Mouse (Mus musculus) forebrain, embryonic 14.5 days (tissue): ENCODE results near the gene Gramd2. TPM values are rescaled to one million over a fixed set of nuclear protein-coding genes. Genes with fewer than 3 reads are reported as not detected.

Source experiments
- ATAC-seq: fragments of 200-750 bp; cut with Nextera tagmentation; 2 replicates; pipeline ENCODE4 v1.8.0; 2017; ENCODE audit warnings: mild to moderate bottlenecking, moderate library complexity
- DNase-seq: peaks from one replicate; pipeline ENCODE4 v3.0.0-alpha.2; 2015; ENCODE audit warnings: low spot score
- H3K27ac ChIP-seq: fragments of 300-500 bp; sonication (generic); 2 replicates; pipeline ENCODE4 v1.5.1; 2014; ENCODE audit warnings: low read depth, mild to moderate bottlenecking, control low read depth, low read length, moderate library complexity
- H3K27me3 ChIP-seq: fragments of 300-500 bp; sonication (generic); replicated peaks from 2 replicates; pipeline ENCODE4 v1.6.1; 2014; ENCODE audit warnings: low read length, control low read depth, mixed read lengths; ENCODE audit not compliant: control insufficient read depth, insufficient read depth
- H3K36me3 ChIP-seq: fragments of 300-500 bp; sonication (generic); 2 replicates; pipeline ENCODE4 v1.6.1; 2014; ENCODE audit warnings: low read length, control low read depth; ENCODE audit not compliant: control insufficient read depth, insufficient read depth
- H3K4me1 ChIP-seq: fragments of 300-500 bp; sonication (generic); 2 replicates; pipeline ENCODE4 v1.6.1; 2014; ENCODE audit warnings: antibody characterized with exemption, low read length, control low read depth; ENCODE audit not compliant: control insufficient read depth, insufficient read depth
- H3K4me2 ChIP-seq: fragments of 300-500 bp; sonication (generic); 2 replicates; pipeline ENCODE4 v1.6.1; 2014; ENCODE audit warnings: mild to moderate bottlenecking, control low read depth, low read length
- H3K4me3 ChIP-seq: fragments of 300-500 bp; sonication (generic); 2 replicates; pipeline ENCODE4 v1.5.1; 2014; ENCODE audit warnings: low read depth, low read length, control low read depth
- H3K9ac ChIP-seq: fragments of 300-500 bp; sonication (generic); 2 replicates; pipeline ENCODE4 v1.6.1; 2014; ENCODE audit warnings: mild to moderate bottlenecking, low read length, control low read depth, moderate library complexity
- H3K9me3 ChIP-seq: fragments of 300-500 bp; sonication (generic); replicated peaks from 2 replicates; pipeline ENCODE4 v1.6.1; 2016; ENCODE audit warnings: low read length, control low read depth, mixed read lengths; ENCODE audit not compliant: control insufficient read depth
- WGBS: fragments of 180-500 bp; shearing (Covaris S2); extraction: QIAGEN DNeasy Blood & Tissue Kit; methylation state at CpG from one replicate; pipeline ENCODE4 v1.1.7; 2014; 5-methylcytosine and 5-hydroxymethylcytosine counted together
- polyA plus RNA-seq: library from polyadenylated mRNA; unstranded; fragments of >200 nt; fragmentation: Nextera tagmentation; extraction: Ambion mirVana; gene quantifications from 2 replicates; pipeline ENCODE4 v1.2.1, GENCODE M21; 2014

Gene Gramd2
- polyA plus RNA-seq, 1 experiment from 2014 or later = 3.5 TPM

GRCm38 (mm10) chr9:59678313-59678712 lies 1.6 kb upstream of the Gramd2 start:
- Histone ChIP-seq H3K9ac (no peak overlapping the region), H3K9me3 (no peaks in the 10 kb centered on the region), H3K4me1 (no peaks in the 10 kb centered on the region), H3K27me3 (peaks cover 9% of the 10 kb centered on the region; the same call in 1 of the 2 replicates), H3K4me3 (no peak overlapping the region), H3K4me2 (no peak overlapping the region), H3K27ac (no peak overlapping the region), H3K36me3 (peaks cover 60% of the 10 kb centered on the region)
- ATAC-seq (no peak), DNase-seq (peak; percentile 71)
- WGBS = 14% methylated on average over 1 of the region's 1 CpGs

GRCm38 (mm10) chr9:59680534-59680875 lies 561 bp downstream of the Gramd2 start:
- 12% methylated on average over 16 of the region's 16 CpGs for WGBS
- Histone ChIP-seq H3K9ac (peak overlapping the region; percentile 70), H3K36me3 (peaks cover 40% of the 10 kb centered on the region), H3K4me1 (no peaks in the 10 kb centered on the region), H3K9me3 (no peaks in the 10 kb centered on the region), H3K27ac (no peak overlapping the region), H3K27me3 (peaks cover 9% of the 10 kb centered on the region; the same call in 1 of the 2 replicates), H3K4me3 (peak overlapping the region; percentile 44), H3K4me2 (peak overlapping the region; percentile 89)
- DNase-seq (no peak), ATAC-seq (peak; percentile 37)

- peaks cover 6% of the 10 kb centered on the region for H3K36me3 ChIP-seq
- no peak overlapping the region for H3K4me2 ChIP-seq
- H3K9ac ChIP-seq = no peak overlapping the region
- no peaks in the 10 kb centered on the region for H3K9me3 ChIP-seq
- no peak for ATAC-seq
- no peak overlapping the region for H3K4me3 ChIP-seq
- H3K27me3 ChIP-seq = peaks cover 9% of the 10 kb centered on the region; the same call in 1 of the 2 replicates
- no peaks in the 10 kb centered on the region for H3K4me1 ChIP-seq
- WGBS = 70% methylated on average over 2 of the region's 2 CpGs
- no peak for DNase-seq
- H3K27ac ChIP-seq = no peak overlapping the region
Observed at GRCm38 (mm10) chr9:59684020-59684419, 4.1 kb downstream of the Gramd2 start.

GRCm38 (mm10) chr9:59687416-59688046 lies 7.6 kb downstream of the Gramd2 start:
- ATAC-seq (no peak), DNase-seq (no peak)
- Histone ChIP-seq H3K9ac (no peak overlapping the region), H3K4me2 (no peak overlapping the region), H3K36me3 (no peaks in the 10 kb centered on the region), H3K9me3 (no peaks in the 10 kb centered on the region), H3K4me3 (no peak overlapping the region), H3K27me3 (no peaks in the 10 kb centered on the region), H3K4me1 (peaks cover 10% of the 10 kb centered on the region; the same call in 1 of the 2 replicates), H3K27ac (no peak overlapping the region)
- 35% methylated on average over 6 of the region's 6 CpGs for WGBS

GRCm38 (mm10) chr9:59691635-59692094 lies 11.7 kb downstream of the Gramd2 start:
- Histone ChIP-seq H3K9ac (peak overlapping the region; percentile 54), H3K4me1 (peaks cover 10% of the 10 kb centered on the region; the same call in 1 of the 2 replicates), H3K4me2 (peak overlapping the region; percentile 67), H3K36me3 (no peaks in the 10 kb centered on the region), H3K9me3 (no peaks in the 10 kb centered on the region), H3K27me3 (no peaks in the 10 kb centered on the region), H3K27ac (peak overlapping the region; percentile 61; the same call in 1 of the 2 replicates), H3K4me3 (peak overlapping the region; percentile 28)
- DNase-seq (peak; percentile 92), ATAC-seq (peak; percentile 96)
- WGBS = 1% methylated on average over 23 of the region's 23 CpGs

- H3K4me1 ChIP-seq = peaks cover 10% of the 10 kb centered on the region; the same call in 1 of the 2 replicates
- 25% methylated on average over 9 of the region's 9 CpGs for WGBS
- H3K27me3 ChIP-seq = no peaks in the 10 kb centered on the region
- peak overlapping the region; percentile 54 for H3K9ac ChIP-seq
- peak overlapping the region; percentile 61; the same call in 1 of the 2 replicates for H3K27ac ChIP-seq
- peak; percentile 56 for DNase-seq
- no peaks in the 10 kb centered on the region for H3K9me3 ChIP-seq
- peak overlapping the region; percentile 67 for H3K4me2 ChIP-seq
- H3K4me3 ChIP-seq = peak overlapping the region; percentile 28
- peak; percentile 74 for ATAC-seq
- no peaks in the 10 kb centered on the region for H3K36me3 ChIP-seq
Observed at GRCm38 (mm10) chr9:59692145-59692544, 12.2 kb downstream of the Gramd2 start.

- H3K27me3 ChIP-seq = no peaks in the 10 kb centered on the region
Observed at GRCm38 (mm10) chr9:59694571-59695450, 14.9 kb downstream of the Gramd2 start.

GRCm38 (mm10) chr9:59695451-59695813 lies 15.5 kb downstream of the Gramd2 start:
- no peak for ATAC-seq
- H3K4me2 ChIP-seq = no peak overlapping the region
- no peak overlapping the region for H3K27ac ChIP-seq
- no peak overlapping the region for H3K9ac ChIP-seq
- no peak overlapping the region for H3K4me3 ChIP-seq
- WGBS = 55% methylated on average over 3 of the region's 3 CpGs
- no peak for DNase-seq
- H3K4me1 ChIP-seq = peaks cover 10% of the 10 kb centered on the region; the same call in 1 of the 2 replicates
- H3K9me3 ChIP-seq = no peaks in the 10 kb centered on the region
- H3K36me3 ChIP-seq = no peaks in the 10 kb centered on the region
- no peaks in the 10 kb centered on the region for H3K27me3 ChIP-seq

More at GRCm38 (mm10) chr9:59694571-59695450, 14.9 kb downstream of the Gramd2 start:
- Histone ChIP-seq H3K4me3 (no peak overlapping the region), H3K4me1 (peaks cover 10% of the 10 kb centered on the region; the same call in 1 of the 2 replicates), H3K4me2 (no peak overlapping the region), H3K9me3 (no peaks in the 10 kb centered on the region), H3K36me3 (no peaks in the 10 kb centered on the region), H3K9ac (no peak overlapping the region), H3K27ac (no peak overlapping the region)
- WGBS = 67% methylated on average over 16 of the region's 16 CpGs
- ATAC-seq (no peak), DNase-seq (no peak)
